Mouse (Mus musculus): ENCODE measurements at regions not wholly inside any gene's neighbourhood (a gene's known extent, or its start where the extent isn't known, plus 50 kb on each side); places are given as distances from the start of the nearest gene placed in this dataset.

GRCm38 (mm10) chr1:169046791-169047525 is 484.3 kb downstream of the Nuf2 start:
- DNase-seq: no peak

GRCm38 (mm10) chr1:169033517-169033916 is 497.7 kb downstream of the Nuf2 start:
- DNase-seq: no peak

GRCm38 (mm10) chr1:169031849-169032542 is 499.3 kb downstream of the Nuf2 start:
- no peak for DNase-seq

GRCm38 (mm10) chr1:169027706-169028105 is 503.6 kb downstream of the Nuf2 start:
- DNase-seq: no peak

- DNase-seq: no peak
Measured at GRCm38 (mm10) chr1:169027241-169027640, 504.0 kb downstream of the Nuf2 start.

- DNase-seq: no peak
Measured at GRCm38 (mm10) chr1:169024531-169024930, 506.7 kb downstream of the Nuf2 start.

- DNase-seq: no peak
Measured at GRCm38 (mm10) chr1:168991506-168992244, 539.6 kb downstream of the Nuf2 start.

- DNase-seq: no peak
Measured at GRCm38 (mm10) chr1:168975037-168975698, 543.1 kb upstream of the Pbx1 start.

GRCm38 (mm10) chr1:168969402-168969801 is 537.3 kb upstream of the Pbx1 start:
- no peak for DNase-seq

- DNase-seq: no peak
Measured at GRCm38 (mm10) chr1:168967334-168967733, 535.3 kb upstream of the Pbx1 start.

GRCm38 (mm10) chr1:168964467-168964904 is 532.4 kb upstream of the Pbx1 start:
- DNase-seq: no peak

- no peak for DNase-seq
Measured at GRCm38 (mm10) chr1:168950947-168951346, 518.9 kb upstream of the Pbx1 start.

- DNase-seq: no peak
Measured at GRCm38 (mm10) chr1:168924100-168924815, 492.2 kb upstream of the Pbx1 start.

- no peak for DNase-seq
Measured at GRCm38 (mm10) chr1:168918331-168919076, 486.4 kb upstream of the Pbx1 start.

- no peak for DNase-seq
Measured at GRCm38 (mm10) chr1:168908684-168909175, 476.7 kb upstream of the Pbx1 start.

- no peak for DNase-seq
Measured at GRCm38 (mm10) chr1:168908192-168908591, 476.1 kb upstream of the Pbx1 start.

GRCm38 (mm10) chr1:168898483-168898882 is 466.4 kb upstream of the Pbx1 start:
- DNase-seq: no peak

- DNase-seq: no peak
Measured at GRCm38 (mm10) chr1:168861577-168861976, 429.5 kb upstream of the Pbx1 start.

- DNase-seq: no peak
Measured at GRCm38 (mm10) chr1:168823184-168823583, 391.1 kb upstream of the Pbx1 start.

GRCm38 (mm10) chr1:168818381-168818780 is 386.3 kb upstream of the Pbx1 start:
- no peak for DNase-seq

- DNase-seq: no peak
Measured at GRCm38 (mm10) chr1:168807084-168807483, 375.0 kb upstream of the Pbx1 start.
